Mouse (Mus musculus) liver, embryonic 12.5 days (tissue): ENCODE data around the gene Snx15. TPM values are rescaled to one million over a fixed set of nuclear protein-coding genes. Genes with fewer than 3 reads are reported as not detected.
"Not testable (repeated sequence)": the region's sequence is repeated elsewhere in the genome, so short reads cannot be mapped to it uniquely, and the experiment has no call there.

Experiments
- ATAC-seq: fragments of 200-750 bp; cut with Nextera tagmentation; 2 replicates; pipeline ENCODE4 v1.8.0; 2017; ENCODE audit warnings: moderate number of reproducible peaks, mild to moderate bottlenecking, moderate library complexity
- H3K27ac ChIP-seq: fragments of 300-500 bp; sonication (generic); 2 replicates; pipeline ENCODE4 v1.5.1; 2016; ENCODE audit warnings: mild to moderate bottlenecking
- H3K27me3 ChIP-seq: fragments of 300-500 bp; sonication (generic); replicated peaks from 2 replicates; pipeline ENCODE4 v1.6.1; 2016; ENCODE audit warnings: mild to moderate bottlenecking, moderate library complexity
- H3K36me3 ChIP-seq: fragments of 300-500 bp; sonication (generic); 2 replicates; pipeline ENCODE4 v1.6.1; 2016; ENCODE audit warnings: mild to moderate bottlenecking, moderate library complexity
- H3K4me1 ChIP-seq: fragments of 300-500 bp; sonication (generic); 2 replicates; pipeline ENCODE4 v1.6.1; 2016
- H3K4me2 ChIP-seq: fragments of 300-500 bp; sonication (generic); 2 replicates; pipeline ENCODE4 v1.6.1; 2016; ENCODE audit warnings: mild to moderate bottlenecking, moderate library complexity
- H3K4me3 ChIP-seq: fragments of 300-500 bp; sonication (generic); 2 replicates; pipeline ENCODE4 v1.5.1; 2016; ENCODE audit warnings: mild to moderate bottlenecking, moderate library complexity
- H3K9ac ChIP-seq: fragments of 300-500 bp; sonication (generic); 2 replicates; pipeline ENCODE4 v1.6.1; 2016; ENCODE audit warnings: mild to moderate bottlenecking, moderate library complexity
- H3K9me3 ChIP-seq: fragments of 300-500 bp; sonication (generic); replicated peaks from 2 replicates; pipeline ENCODE4 v1.6.1; 2016; ENCODE audit warnings: mild to moderate bottlenecking, moderate library complexity
- whole genome bisulfite sequencing: fragments of 180-500 bp; shearing (Covaris S2); methylation state at CpG from one replicate; pipeline ENCODE4 v1.1.7; 2016; ENCODE audit not compliant: insufficient replicate concordance; 5-methylcytosine and 5-hydroxymethylcytosine counted together
- polyA plus RNA-seq: library from polyadenylated mRNA; unstranded; fragments of >200 nt; fragmentation: Nextera tagmentation; extraction: Ambion mirVana; gene quantifications from 2 replicates; pipeline ENCODE4 v1.2.1, GENCODE M21; 2016

Gene Snx15
- polyA plus RNA-seq, 1 experiment from 2014 or later, result 41.7 TPM

GRCm38 (mm10) chr19:6139701-6140100, 11.6 kb upstream of the Snx15 start:
- Histone ChIP-seq H3K27ac (peak overlapping the region; percentile 97), H3K4me1 (peaks cover 33% of the 10 kb centered on the region), H3K27me3 (no peaks in the 10 kb centered on the region; the same call in 1 of the 2 replicates), H3K4me2 (peak overlapping the region; percentile 95), H3K9me3 (no peaks in the 10 kb centered on the region), H3K4me3 (peak overlapping the region; percentile 75), H3K9ac (peak overlapping the region; percentile 85), H3K36me3 (peaks cover 34% of the 10 kb centered on the region)
- no peak for ATAC-seq
- WGBS, result 87% methylated on average over 6 of the region's 6 CpGs

- Histone ChIP-seq H3K27ac (peak overlapping the region; percentile 24; the same call in 1 of the 2 replicates), H3K9me3 (no peaks in the 10 kb centered on the region), H3K4me2 (no peak overlapping the region), H3K27me3 (no peaks in the 10 kb centered on the region), H3K9ac (no peak overlapping the region), H3K36me3 (peaks cover 40% of the 10 kb centered on the region), H3K4me3 (no peak overlapping the region), H3K4me1 (peaks cover 57% of the 10 kb centered on the region)
- ATAC-seq, result no peak
- WGBS, result 84% methylated on average over 3 of the region's 3 CpGs
Observed at GRCm38 (mm10) chr19:6136397-6136796, 8.3 kb upstream of the Snx15 start.

GRCm38 (mm10) chr19:6133197-6133596, 5.1 kb upstream of the Snx15 start:
- H3K9me3 ChIP-seq, H3K27me3 ChIP-seq: not testable (repeated sequence)
- Histone ChIP-seq H3K4me3 (peak overlapping the region; percentile 38), H3K4me2 (peak overlapping the region; percentile 65), H3K36me3 (peaks cover 36% of the 10 kb centered on the region), H3K9ac (peak overlapping the region; percentile 53), H3K27ac (peak overlapping the region; percentile 93), H3K4me1 (peaks cover 67% of the 10 kb centered on the region)
- peak; percentile 51 for ATAC-seq
- 37% methylated on average over 1 of the region's 1 CpGs for WGBS

GRCm38 (mm10) chr19:6132171-6132827, 4.2 kb upstream of the Snx15 start:
- Histone ChIP-seq H3K27me3 (no peaks in the 10 kb centered on the region), H3K9ac (peak overlapping the region; percentile 53), H3K4me3 (peak overlapping the region; percentile 38), H3K4me2 (peak overlapping the region; percentile 65), H3K9me3 (no peaks in the 10 kb centered on the region), H3K4me1 (peaks cover 67% of the 10 kb centered on the region), H3K27ac (peak overlapping the region; percentile 93), H3K36me3 (peaks cover 32% of the 10 kb centered on the region)
- peak; percentile 86 for ATAC-seq
- 56% methylated on average over 7 of the region's 7 CpGs for WGBS

- H3K9me3 ChIP-seq, H3K27me3 ChIP-seq, ATAC-seq: not testable (repeated sequence)
- Histone ChIP-seq H3K4me2 (peak overlapping the region; percentile 65), H3K9ac (peak overlapping the region; percentile 53; the same call in 1 of the 2 replicates), H3K27ac (peak overlapping the region; percentile 93), H3K36me3 (peaks cover 18% of the 10 kb centered on the region), H3K4me3 (peak overlapping the region; percentile 38), H3K4me1 (peaks cover 79% of the 10 kb centered on the region)
- WGBS, result 56% methylated on average over 7 of the region's 7 CpGs
Observed at GRCm38 (mm10) chr19:6130414-6131128, 2.5 kb upstream of the Snx15 start.

GRCm38 (mm10) chr19:6126789-6127580, 1.1 kb downstream of the Snx15 start:
- Histone ChIP-seq H3K4me1 (peaks cover 56% of the 10 kb centered on the region), H3K9ac (peak overlapping the region; percentile 81), H3K4me3 (peak overlapping the region; percentile 68), H3K9me3 (no peaks in the 10 kb centered on the region), H3K27me3 (no peaks in the 10 kb centered on the region), H3K4me2 (peak overlapping the region; percentile 80), H3K36me3 (peaks cover 19% of the 10 kb centered on the region), H3K27ac (peak overlapping the region; percentile 99)
- no peak for ATAC-seq
- WGBS, result 57% methylated on average over 10 of the region's 10 CpGs

GRCm38 (mm10) chr19:6126289-6126688, 1.8 kb downstream of the Snx15 start:
- H3K4me2 ChIP-seq, result peak overlapping the region; percentile 80
- no peaks in the 10 kb centered on the region for H3K9me3 ChIP-seq
- ATAC-seq, result no peak
- peaks cover 26% of the 10 kb centered on the region for H3K36me3 ChIP-seq
- WGBS, result 16% methylated on average over 4 of the region's 4 CpGs
- H3K27me3 ChIP-seq, result no peaks in the 10 kb centered on the region
- H3K27ac ChIP-seq, result peak overlapping the region; percentile 99
- H3K9ac ChIP-seq, result peak overlapping the region; percentile 81
- peaks cover 53% of the 10 kb centered on the region for H3K4me1 ChIP-seq
- H3K4me3 ChIP-seq, result peak overlapping the region; percentile 68

GRCm38 (mm10) chr19:6124898-6125297, 3.2 kb downstream of the Snx15 start:
- Histone ChIP-seq H3K27ac (0 out of 2 replicates have a peak overlapping the region, but pooled peaks have one; percentile 10), H3K4me1 (peaks cover 39% of the 10 kb centered on the region), H3K27me3 (no peaks in the 10 kb centered on the region), H3K4me2 (no peak overlapping the region), H3K9me3 (no peaks in the 10 kb centered on the region), H3K4me3 (no peak overlapping the region), H3K9ac (no peak overlapping the region), H3K36me3 (peaks cover 40% of the 10 kb centered on the region)
- ATAC-seq, result no peak
- 62% methylated on average over 2 of the region's 2 CpGs for WGBS

- Histone ChIP-seq H3K9me3 (no peaks in the 10 kb centered on the region), H3K4me2 (no peak overlapping the region), H3K4me3 (no peak overlapping the region), H3K4me1 (peaks cover 33% of the 10 kb centered on the region), H3K27me3 (no peaks in the 10 kb centered on the region), H3K36me3 (peaks cover 46% of the 10 kb centered on the region), H3K9ac (no peak overlapping the region), H3K27ac (no peak overlapping the region)
- WGBS, result 80% methylated on average over 8 of the region's 8 CpGs
- no peak for ATAC-seq
Observed at GRCm38 (mm10) chr19:6123330-6123729, 4.8 kb downstream of the Snx15 start.

- peak overlapping the region; percentile 23 for H3K4me2 ChIP-seq
- H3K27me3 ChIP-seq, result no peaks in the 10 kb centered on the region
- peak overlapping the region; percentile 22 for H3K4me3 ChIP-seq
- 53% methylated on average over 19 of the region's 19 CpGs for WGBS
- H3K36me3 ChIP-seq, result peaks cover 48% of the 10 kb centered on the region
- H3K9ac ChIP-seq, result no peak overlapping the region
- H3K27ac ChIP-seq, result peak overlapping the region; percentile 2; the same call in 1 of the 2 replicates
- peaks cover 36% of the 10 kb centered on the region for H3K4me1 ChIP-seq
- H3K9me3 ChIP-seq, result no peaks in the 10 kb centered on the region
- no peak for ATAC-seq
Observed at GRCm38 (mm10) chr19:6121761-6122160, 6.3 kb downstream of the Snx15 start.

- H3K36me3 ChIP-seq, result peaks cover 68% of the 10 kb centered on the region
- H3K9me3 ChIP-seq, result no peaks in the 10 kb centered on the region
- ATAC-seq, result peak; percentile 3; the same call in 1 of the 2 replicates
- H3K27me3 ChIP-seq, result no peaks in the 10 kb centered on the region
- peak overlapping the region; percentile 79 for H3K4me3 ChIP-seq
- H3K27ac ChIP-seq, result peak overlapping the region; percentile 97
- peaks cover 35% of the 10 kb centered on the region for H3K4me1 ChIP-seq
- 9% methylated on average over 8 of the region's 8 CpGs for WGBS
- peak overlapping the region; percentile 95 for H3K4me2 ChIP-seq
- H3K9ac ChIP-seq, result peak overlapping the region; percentile 88
Observed at GRCm38 (mm10) chr19:6118677-6119185, 9.4 kb downstream of the Snx15 start.
